Mouse (Mus musculus) monocyte, adult 2 months (primary cell): Measurements from ENCODE around the gene Prtn3.

Experiments
- DNase-seq, 2 experiments: peaks; one replicate each; pipeline ENCODE4 v3.0.0; 2022; ENCODE audit warnings: low spot score in 2 of 2, low read depth in 1 of 2

Gene Prtn3

DNA sequence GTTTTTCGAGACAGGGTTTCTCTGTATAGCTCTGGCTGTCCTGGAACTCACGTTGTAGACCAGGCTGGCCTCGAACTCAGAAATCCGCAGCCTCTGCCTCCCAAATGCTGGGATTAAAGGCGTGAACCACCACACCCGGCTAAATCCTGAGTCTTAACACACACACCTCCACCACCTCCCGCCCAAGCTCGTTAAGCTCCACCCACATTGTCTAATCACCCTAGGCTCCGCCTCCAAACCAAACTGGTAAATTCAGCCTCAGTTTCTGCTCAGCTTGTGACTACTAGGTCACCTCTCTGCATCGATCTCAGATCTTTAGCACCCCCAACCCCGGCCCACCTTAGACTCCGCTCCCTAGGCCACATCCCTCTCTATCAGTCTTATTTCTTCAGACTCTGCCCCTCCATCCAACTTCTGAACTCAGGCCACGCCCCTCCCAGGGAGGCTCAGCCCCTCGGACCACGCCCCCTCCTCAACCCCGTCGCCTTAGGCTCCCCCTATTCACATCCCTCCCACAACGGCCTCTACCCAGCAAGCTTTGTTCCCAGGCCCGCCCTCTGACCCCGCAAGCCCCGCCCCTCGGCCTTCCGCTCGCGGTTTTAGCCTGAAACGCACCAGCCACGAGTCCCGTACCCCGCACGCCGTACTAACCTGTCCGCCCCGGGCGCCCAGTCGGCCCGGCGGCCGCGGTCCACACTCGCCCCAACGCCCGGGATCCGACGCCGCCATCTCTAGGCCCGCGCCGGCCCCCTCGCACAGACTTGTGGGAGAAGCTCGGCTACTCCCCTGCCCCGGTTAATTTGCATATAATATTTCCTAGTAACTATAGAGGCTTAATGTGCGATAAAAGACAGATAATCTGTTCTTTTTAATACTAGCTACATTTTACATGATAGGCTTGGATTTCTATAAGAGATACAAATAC, 34.2 kb downstream of the Prtn3 start, which contains the start of gene Med16:
TSS of gene Med16 (minus strand) at position 757 of the 925 bp plus-strand sequence.
- peak; percentile 93 to 97 for DNase-seq

DNA sequence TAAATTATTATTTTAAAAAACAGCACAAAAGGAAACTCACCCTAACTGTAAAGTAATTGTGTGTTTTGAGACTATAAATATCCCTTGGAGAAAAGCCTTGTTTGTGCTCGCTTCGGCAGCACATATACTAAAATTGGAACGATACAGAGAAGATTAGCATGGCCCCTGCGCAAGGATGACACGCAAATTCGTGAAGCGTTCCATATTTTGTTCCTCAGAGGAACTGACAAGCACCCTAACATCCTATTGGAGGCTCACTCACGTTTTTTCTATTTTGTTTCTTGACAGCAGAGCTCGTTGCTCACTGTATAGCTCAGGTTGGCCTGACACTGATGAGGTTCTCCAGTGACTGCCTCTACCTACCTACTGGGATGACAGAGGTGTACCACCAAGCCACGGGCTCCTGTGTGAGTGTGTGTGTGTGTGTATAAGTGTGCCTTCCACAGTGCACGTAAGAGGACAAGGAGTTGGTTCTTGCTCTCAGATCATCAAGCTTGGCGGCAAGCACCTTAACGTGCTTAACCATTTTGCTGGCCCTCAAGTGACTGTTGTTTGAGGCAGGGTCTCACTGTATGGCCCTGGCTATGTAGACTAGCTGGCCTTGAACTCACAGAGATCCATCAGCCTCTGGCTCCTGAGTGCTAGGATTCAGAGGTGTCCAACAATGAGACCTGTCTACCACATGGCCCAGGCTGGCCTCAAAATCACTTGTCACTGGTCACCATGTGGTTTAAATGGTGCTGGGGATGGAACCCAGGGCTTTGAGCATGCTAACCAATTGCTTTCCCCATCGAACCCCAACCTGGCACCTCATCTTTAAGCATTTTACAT, 35.0 kb downstream of the Prtn3 start:
- peak in 1 of 2 experiments; percentile 41 for DNase-seq

DNA sequence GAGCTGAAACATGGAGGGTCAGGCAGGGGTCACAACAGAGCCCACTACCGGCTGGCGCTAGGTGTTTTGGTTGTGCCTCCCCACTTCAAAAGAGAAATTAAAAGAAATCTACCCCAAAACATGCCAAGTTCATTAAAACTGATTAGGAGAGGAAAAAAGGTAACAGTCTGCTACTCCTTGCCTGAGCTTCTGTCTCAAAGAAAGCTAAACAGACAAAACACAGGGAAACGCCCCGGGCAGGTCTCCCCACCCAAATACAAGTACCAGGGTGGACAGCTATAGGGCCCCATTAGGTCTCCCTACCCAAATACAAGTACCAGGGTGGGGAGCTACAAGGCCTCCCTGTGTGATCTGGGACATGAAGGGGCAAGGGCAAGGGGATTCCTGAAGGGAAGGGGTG, 36.3 kb downstream of the Prtn3 start, which contains the start of gene Gm26602:
TSS of gene Gm26602 (plus strand) at position 301 of the 400 bp plus-strand sequence.
- no peak for DNase-seq

DNA sequence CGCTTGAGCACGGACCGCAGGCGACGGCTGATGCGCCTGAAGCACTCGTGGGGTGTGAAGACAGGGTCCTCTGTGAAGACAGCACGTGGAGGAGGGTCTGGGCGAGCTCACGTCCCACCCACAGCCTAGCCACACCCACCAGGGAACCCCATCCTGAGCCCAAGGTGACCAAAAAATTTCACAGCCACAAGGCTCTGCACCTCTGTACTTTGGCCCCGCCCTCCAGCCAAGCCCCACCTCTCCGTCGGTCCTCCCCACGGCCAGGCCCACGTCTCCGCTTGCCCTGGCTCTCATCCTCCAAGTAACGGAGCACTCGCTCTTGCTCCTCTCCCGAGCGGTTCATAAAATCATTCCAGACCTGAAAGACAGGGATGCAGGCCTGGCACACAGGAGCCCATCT, 38.1 kb downstream of the Prtn3 start:
- no peak for DNase-seq

DNA sequence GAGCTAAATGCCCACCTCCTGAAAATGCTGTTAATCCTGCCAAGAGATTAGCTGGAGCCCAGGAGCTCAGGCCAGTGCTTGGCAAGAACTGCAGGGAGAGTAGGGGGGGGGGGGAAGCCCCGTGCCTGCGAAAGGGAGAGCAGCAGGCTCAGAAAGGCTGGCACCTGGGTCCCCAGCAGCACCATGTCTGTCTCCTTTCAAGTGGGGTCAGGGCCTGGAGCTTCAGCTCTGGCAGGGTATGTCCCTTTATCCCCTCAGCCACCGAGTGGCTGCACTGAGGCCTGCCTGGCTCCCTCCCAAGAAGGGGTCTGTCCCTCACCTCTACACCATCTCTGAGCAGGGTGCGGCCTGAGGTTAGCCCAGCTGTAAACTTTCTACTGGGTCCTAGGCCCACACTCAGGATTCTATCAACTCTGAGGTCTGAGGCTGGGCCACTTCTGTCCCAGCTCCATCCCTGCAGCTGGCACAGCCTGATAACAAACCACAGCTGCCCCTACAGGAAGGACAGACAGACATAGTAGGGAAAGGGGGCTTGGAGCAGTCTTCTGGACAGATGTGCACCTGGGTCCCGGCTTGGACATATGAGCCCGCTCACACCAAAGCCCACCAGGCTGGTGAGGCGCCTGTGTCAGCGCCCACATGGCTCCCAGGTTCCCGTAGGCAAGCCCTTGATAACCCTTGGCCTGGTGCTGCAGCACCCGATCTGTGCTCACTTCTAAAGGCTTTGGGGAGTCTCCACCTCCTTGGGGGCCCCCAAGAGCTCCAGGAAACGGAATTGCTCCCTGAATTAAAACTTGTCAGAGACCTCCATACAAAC, 40.1 kb downstream of the Prtn3 start:
- no peak for DNase-seq

DNA sequence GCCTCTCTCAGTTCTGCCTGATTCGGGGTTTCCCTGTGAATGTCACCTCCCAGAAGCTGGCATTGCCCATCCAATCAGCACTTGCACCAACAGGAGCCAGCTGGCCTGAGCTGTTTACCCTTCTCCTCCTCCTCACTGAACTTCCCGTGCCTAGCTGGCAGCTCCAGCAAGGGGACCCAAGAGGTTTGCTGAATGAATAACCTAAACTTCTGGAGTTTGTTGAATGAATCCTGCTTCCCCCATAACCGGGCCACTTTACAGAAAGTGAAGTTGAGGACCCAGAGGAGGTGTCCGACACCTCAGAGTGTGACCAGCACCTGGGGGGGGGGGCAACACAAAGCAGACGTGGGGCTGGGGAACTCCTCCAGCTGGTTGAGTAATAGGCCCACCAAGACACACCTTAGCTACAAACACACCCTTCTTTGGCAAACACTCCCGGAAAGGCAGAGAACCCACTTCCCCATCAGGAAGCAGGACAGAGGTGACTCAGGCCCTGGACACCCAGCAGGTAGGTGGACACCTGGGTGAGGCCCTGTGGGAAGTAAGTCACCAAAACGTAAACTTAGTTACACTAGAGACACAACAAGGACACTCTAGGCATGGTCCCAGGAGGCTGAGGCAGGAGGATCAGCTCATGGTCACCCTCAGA, 40.8 kb downstream of the Prtn3 start:
- no peak for DNase-seq

DNA sequence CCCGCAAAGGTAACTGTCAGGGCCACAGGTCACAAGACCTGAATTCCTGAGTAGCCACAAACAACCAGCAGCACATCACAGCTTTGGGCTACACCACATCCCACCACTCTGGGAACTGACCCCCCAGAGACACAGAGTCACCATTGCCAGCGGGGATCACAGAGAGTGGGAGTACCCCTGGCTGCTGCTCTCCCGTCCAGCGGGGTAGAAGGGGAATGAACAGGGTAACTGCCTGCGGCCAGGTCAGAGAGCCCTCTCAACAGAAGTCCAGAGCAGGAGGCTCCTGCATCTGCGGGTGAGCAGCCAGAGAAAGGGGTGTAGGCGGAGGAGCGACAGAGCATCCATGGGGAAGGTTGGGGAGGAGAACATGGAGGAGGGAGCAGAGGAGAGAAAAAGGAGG, 41.8 kb downstream of the Prtn3 start:
- DNase-seq: no peak

DNA sequence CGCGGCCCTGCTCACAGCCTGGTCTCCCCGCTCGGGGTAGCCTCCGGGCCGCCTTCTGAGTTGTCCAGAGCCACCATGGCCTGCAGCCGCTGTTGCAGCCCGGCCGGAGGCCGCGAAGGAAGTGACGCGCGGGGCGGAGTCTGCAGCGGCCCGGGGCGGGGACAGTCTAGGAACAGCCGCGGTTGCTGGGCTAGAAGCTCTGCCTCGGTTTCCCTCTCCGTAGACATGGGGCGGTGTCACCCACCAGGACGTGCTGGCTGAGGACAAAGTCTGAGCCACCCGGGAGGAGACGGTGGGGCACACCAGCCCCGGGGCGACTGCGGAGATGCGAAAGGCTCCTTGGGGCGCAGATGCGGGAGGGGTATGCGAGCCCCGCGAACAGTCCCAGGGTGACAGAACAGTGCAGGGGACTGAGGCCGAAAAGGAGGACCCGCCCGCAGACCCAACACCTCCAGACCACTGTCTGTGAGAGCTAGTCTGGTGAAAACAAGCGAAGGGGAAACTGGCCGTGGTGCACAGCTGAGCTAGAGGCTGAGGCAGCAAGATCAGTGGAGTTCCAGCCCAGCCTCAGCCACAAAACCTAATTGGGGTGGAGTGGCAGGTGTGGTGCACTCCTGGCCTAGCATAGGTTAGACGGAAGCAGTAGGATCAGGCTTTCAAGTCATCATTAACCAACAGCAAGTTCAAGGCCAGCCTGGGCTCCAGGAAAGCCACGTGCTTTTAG, 42.7 kb downstream of the Prtn3 start, which contains the start of gene Kiss1r:
TSS of gene Kiss1r (plus strand) at position 164 of the 724 bp plus-strand sequence.
- DNase-seq: peak; percentile 42 to 79

DNA sequence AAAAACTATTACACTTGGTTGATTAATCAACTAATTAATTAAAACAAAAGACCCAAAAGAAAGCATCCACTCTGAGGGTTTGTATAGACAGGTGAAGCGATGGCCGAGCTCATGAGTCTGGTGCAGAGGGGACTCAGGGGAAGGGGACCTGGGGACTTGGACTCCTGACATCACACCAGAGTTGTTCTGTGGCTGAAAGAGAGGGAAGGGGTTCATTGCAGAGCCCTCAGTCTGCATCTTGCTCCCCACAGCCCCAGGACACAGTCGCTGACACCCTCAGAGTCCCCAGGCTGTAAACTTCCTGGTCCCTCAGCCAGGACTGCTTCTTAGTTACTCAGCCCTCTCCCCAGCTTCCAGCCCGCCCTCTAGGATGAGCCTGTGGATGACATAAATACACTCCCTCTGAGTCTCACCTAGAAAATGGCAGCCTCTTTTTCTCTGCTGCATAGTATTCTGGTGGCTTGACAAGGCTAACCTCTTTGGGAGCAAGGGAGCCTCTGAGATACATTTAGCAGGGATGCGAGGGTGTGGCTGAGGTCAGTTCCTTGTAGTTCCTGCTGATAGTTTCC, 43.3 kb downstream of the Prtn3 start:
- no peak for DNase-seq

DNA sequence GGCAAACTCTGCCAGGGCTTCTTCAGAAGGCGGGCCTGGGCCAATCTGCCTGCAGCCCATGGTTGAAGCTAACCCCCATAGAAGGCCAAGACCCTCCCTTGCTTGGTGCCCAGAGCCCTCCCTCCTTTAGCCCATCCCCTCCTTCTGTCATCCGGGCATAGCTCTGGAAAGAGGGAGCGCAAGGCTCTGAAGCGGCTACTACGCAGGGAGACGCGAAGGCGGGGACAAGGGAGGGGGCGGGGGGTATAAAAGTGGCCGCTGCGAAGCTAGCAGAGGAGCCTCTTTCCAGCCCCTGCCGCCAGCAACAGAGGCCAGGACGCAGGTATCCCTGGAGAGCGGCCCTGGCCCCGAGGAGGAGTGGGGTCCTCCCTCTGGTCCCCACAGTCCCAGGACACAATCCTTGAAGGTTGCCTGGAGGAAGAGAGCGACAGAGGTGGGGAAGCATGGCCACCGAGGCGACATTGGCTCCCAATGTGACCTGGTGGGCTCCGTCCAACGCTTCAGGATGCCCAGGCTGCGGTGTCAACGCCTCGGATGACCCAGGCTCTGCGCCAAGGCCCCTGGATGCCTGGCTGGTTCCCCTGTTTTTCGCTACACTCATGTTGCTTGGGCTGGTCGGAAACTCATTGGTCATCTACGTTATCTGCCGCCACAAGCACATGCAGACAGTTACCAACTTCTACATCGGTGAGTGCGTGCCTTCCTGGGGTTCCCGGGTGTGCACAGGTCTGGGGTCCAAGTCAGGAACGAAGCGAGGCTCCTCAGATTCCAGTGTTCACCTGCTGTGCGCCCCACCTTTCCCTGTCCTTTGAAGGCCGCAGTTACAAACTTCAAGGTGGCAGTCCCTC, 44.2 kb downstream of the Prtn3 start:
- no peak for DNase-seq

DNA sequence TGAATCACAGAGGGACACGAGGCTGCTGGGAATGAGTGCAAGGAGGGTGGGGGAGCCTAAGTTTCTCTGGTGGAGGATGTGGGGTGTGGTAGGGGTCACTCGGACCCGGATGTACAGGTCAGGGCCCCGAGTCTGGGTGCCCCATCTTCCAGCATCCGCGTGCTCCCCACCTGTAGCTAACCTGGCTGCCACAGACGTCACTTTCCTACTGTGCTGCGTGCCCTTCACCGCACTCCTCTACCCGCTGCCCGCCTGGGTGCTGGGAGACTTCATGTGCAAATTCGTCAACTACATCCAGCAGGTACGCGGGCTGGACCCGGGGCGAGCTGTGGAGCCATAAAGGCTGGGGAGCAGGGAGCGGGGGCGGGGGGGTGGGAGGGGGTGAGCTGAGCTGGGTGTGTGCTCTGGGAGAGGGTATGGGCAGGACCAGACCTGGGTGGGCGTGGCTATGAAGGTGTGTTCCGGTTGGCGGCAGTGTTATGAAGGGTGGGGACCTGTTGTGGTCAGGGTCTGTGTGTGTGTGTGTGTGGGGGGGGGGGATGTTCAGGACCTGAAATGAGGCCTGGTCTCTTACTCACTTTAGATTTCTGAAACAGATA, 45.1 kb downstream of the Prtn3 start:
- DNase-seq: no peak

DNA sequence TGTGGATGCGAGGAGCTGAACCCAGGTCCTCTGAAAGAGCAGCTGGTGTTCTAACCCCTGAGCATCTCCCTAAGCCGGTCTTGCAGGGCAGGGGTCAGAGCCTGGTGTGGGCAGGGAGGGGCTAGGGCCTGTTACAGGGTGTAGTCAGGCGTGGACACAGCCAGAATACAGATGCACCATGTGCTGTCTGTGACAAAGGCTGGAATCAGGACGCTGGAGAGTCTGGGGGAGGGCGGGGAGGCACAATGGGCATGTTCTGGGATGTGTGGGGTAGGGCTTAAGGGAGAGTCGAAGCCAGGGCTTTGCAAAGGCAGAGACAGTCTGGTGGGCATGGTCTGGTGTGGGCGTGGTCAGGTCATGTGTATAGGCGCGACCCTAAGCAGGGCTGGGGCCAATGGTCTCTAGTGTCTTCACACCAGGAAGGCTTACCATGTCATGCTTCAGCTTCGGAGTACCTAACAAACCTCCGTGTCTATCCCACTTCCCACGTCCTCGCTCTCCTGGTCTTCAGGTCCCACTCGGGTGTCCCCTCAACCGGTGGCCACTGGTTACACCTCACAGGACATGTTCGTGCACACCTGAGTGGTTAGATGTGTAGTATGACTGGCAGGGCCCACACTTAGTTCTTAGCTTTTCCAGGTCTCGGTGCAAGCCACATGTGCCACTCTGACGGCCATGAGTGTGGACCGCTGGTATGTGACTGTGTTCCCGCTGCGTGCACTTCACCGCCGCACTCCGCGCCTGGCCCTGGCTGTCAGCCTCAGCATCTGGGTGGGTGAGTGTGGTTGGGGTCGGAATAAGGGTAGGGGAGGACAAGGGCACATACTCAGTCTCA, 46.0 kb downstream of the Prtn3 start:
- no peak for DNase-seq

DNA sequence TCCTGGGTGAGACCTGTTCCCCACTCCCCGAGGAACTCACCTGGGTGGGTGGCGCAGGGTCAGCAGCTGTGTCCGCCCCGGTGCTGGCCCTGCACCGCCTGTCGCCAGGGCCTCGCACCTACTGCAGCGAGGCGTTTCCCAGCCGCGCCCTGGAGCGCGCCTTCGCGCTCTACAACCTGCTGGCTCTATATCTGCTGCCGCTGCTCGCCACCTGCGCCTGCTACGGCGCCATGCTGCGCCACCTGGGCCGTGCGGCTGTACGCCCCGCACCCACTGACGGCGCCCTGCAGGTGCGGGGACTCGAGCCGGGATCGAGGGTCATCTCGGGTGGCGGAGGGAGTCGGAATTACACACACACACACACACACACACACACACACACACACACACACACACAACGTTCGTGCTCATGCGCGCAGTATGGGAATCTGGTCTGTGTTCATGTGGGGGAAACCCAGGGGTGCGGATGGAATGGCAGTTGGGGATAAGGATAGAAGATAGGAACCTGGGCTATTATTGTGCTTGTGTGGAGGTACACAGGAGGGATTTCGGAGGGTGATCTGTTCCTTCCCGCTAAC, 46.8 kb downstream of the Prtn3 start, which contains the start of gene R3hdm4:
TSS of gene R3hdm4 (minus strand) at position 251 of the 578 bp plus-strand sequence.
- no peak for DNase-seq

DNA sequence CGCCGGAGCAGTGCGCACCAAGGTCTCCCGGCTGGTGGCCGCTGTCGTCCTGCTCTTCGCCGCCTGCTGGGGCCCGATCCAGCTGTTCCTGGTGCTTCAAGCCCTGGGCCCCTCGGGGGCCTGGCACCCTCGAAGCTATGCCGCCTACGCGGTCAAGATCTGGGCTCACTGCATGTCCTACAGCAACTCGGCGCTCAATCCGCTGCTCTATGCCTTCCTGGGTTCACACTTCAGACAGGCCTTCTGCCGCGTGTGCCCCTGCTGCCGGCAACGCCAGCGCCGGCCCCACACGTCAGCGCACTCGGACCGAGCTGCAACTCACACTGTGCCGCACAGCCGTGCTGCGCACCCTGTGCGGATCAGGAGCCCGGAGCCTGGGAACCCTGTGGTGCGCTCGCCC, 47.3 kb downstream of the Prtn3 start:
- no peak for DNase-seq

DNA sequence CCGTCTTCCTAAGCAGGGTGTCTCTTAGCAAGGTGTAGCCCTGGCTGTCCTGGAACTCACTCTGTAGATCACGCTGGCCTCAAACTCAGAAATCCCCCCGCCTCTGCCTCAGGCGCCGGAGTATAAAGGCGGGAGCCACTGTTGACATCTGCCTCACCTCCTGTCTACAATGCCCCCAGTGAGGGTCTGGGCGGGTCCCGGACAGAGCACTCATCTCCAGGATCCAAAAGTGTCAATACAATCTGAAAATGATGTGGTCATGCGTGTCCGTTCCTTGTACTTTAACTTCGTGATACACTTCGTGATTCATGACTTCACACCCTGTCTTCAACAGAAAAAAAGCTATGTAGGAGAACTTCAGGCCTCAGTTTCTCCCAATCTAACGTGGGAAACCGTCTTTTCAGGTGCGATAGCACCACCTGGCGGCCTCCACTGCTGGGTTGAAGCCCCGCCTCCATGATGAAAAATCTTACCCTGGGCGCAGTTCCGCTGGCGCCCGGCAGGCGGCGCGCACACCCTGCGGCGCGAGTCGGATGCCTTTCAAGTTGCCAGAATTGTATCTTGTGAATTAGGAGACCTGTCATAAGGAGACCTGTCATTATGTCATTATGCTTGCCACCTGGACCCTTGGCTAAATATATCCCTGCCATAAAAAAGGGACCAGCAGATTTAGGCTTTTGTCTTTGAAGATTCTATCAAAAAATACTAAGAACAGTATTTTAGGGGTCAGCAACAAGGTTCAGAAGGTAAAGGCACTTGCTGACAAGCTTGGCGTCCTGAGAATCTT, 50.9 kb downstream of the Prtn3 start:
- DNase-seq: peak; percentile 76 to 90
